Mouse (Mus musculus) lung, embryonic 14.5 days (tissue): Measurements from ENCODE around the gene Bnc2. TPM values are rescaled to one million over a fixed set of nuclear protein-coding genes. Genes with fewer than 3 reads are reported as not detected.

ENCODE experiments used
- ATAC-seq: fragments of 200-750 bp; cut with Nextera tagmentation; 2 replicates; pipeline ENCODE4 v1.8.0; 2017; ENCODE audit warnings: mild to moderate bottlenecking, moderate TSS enrichment, moderate library complexity; ENCODE audit not compliant: insufficient read depth
- DNase-seq: peaks from one replicate; pipeline ENCODE4 v3.0.0-alpha.2; 2015
- H3K27ac ChIP-seq: fragments of 300-500 bp; sonication (generic); 2 replicates; pipeline ENCODE4 v1.5.1; 2014; ENCODE audit warnings: low read depth, mild to moderate bottlenecking, moderate library complexity
- H3K27me3 ChIP-seq: fragments of 300-500 bp; sonication (generic); 2 replicates; pipeline ENCODE4 v1.6.1; 2014; ENCODE audit warnings: low read length, control low read depth; ENCODE audit not compliant: insufficient read depth
- H3K36me3 ChIP-seq: fragments of 300-500 bp; sonication (generic); 2 replicates; pipeline ENCODE4 v1.6.1; 2014; ENCODE audit warnings: control low read depth; ENCODE audit not compliant: insufficient read depth
- H3K4me1 ChIP-seq: fragments of 300-500 bp; sonication (generic); 2 replicates; pipeline ENCODE4 v1.6.1; 2014; ENCODE audit warnings: antibody characterized with exemption, control low read depth; ENCODE audit not compliant: insufficient read depth
- H3K4me2 ChIP-seq: fragments of 300-500 bp; sonication (generic); 2 replicates; pipeline ENCODE4 v1.6.1; 2014; ENCODE audit warnings: mild to moderate bottlenecking
- H3K4me3 ChIP-seq: fragments of 300-500 bp; sonication (generic); 2 replicates; pipeline ENCODE4 v1.5.1; 2014; ENCODE audit warnings: low read depth, low read length
- H3K9ac ChIP-seq: fragments of 300-500 bp; sonication (generic); 2 replicates; pipeline ENCODE4 v1.6.1; 2014
- H3K9me3 ChIP-seq: fragments of 300-500 bp; sonication (generic); 2 replicates; pipeline ENCODE4 v1.6.1; 2016; ENCODE audit warnings: low read depth, low read length, control low read depth
- CTCF ChIP-seq: IDR thresholded peaks from 2 replicates; pipeline ENCODE4 v1.5.1; 2016; ENCODE audit warnings: antibody characterized with exemption, low read depth
- WGBS: fragments of 180-500 bp; shearing (Covaris S2); extraction: QIAGEN DNeasy Blood & Tissue Kit; methylation state at CpG from one replicate; pipeline ENCODE4 v1.1.7; 2014; 5-methylcytosine and 5-hydroxymethylcytosine counted together
- polyA plus RNA-seq: library from polyadenylated mRNA; unstranded; fragments of >200 nt; fragmentation: Nextera tagmentation; extraction: Ambion mirVana; gene quantifications from 2 replicates; pipeline ENCODE4 v1.2.1, GENCODE M21; 2014

Gene Bnc2
- polyA plus RNA-seq, 1 experiment from 2014 or later: 8.4 TPM

DNA sequence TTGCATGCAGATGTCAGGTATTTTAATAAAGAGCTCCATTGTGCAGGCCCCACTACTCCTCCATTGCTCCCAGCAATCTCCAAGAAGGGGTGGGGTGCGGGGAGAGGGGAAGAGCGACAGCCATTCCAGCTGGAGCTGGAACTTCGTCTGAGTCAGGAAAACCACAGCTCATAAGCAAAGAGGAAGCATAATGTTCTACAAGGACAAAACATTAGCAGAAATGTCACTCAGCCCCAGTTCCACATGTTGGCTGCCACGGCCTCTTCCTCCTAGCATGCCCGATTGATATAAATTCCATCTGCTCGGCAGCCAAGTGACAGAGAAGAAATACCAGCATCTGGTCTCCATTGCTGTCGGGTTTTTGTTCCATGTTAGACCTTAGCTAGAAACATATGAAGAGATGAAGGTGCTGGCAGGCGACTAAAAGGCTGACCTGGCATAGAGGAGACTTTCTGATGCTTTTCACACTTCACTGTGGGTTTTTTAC is 312.7 kb downstream of the Bnc2 start:
- H3K4me2 ChIP-seq: no peak overlapping the region

DNA sequence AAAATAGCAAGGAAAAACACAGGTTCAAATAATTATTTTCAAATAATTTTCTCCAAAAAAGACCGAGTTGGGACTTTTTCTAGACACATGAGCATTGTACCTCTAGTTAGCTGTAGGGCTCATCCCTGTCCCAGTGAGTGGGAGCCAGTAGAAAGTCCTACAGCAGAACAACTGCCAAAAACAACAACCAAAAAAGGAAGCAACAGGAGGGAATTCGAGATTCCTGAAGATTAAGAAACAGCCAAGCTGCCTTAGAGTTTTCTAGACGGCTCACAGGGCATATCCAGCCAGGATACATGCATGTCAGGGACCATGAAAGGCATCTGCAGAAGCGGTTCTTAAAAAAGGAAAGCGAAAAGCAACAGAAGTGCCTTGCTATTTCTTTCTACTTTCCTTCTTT is 313.9 kb downstream of the Bnc2 start:
- no peak for ATAC-seq
- no peaks in the 10 kb centered on the region for H3K36me3 ChIP-seq

More for the DNA sequence above, 312.7 kb downstream of the Bnc2 start:
- H3K27me3 ChIP-seq: no peaks in the 10 kb centered on the region
- no peaks in the 10 kb centered on the region for H3K36me3 ChIP-seq
- peak; percentile 93 for ATAC-seq
- no peak overlapping the region for H3K4me3 ChIP-seq
- TF ChIP-seq CTCF: no peak
- peaks cover 8% of the 10 kb centered on the region; the same call in 1 of the 2 replicates for H3K4me1 ChIP-seq
- no peaks in the 10 kb centered on the region for H3K9me3 ChIP-seq
- 18% methylated on average over 8 of the region's 8 CpGs for WGBS
- peak; percentile 85 for DNase-seq
- H3K9ac ChIP-seq: no peak overlapping the region
- H3K27ac ChIP-seq: peak overlapping the region; percentile 39; the same call in 1 of the 2 replicates

DNA sequence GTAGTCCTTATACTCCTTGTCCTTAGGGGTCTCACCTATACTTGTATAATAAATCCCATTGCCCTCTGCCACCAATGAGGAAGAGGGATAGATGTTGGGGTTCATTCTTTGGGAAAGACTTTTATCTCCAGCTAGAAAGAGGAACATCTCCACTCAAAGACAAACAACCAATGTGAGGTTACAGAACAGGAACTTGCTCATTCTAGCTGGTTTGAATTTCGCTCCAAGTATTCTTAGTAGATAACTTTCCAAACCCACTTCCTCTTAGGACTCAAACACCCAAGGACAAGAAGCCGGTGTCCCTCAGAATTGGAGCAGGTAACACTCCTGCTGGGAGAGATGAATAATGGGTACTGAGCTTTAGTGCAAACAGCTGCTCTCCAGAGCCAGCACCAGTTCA is 315.1 kb downstream of the Bnc2 start:
- Histone ChIP-seq H3K36me3 (no peaks in the 10 kb centered on the region), H3K4me3 (no peak overlapping the region), H3K4me2 (no peak overlapping the region), H3K27me3 (no peaks in the 10 kb centered on the region), H3K9me3 (no peaks in the 10 kb centered on the region), H3K9ac (no peak overlapping the region), H3K27ac (no peak overlapping the region), H3K4me1 (peaks cover 10% of the 10 kb centered on the region; the same call in 1 of the 2 replicates)
- no peak for ATAC-seq
- DNase-seq: no peak
- WGBS: 79% methylated on average over 2 of the region's 2 CpGs
- no peak for TF ChIP-seq CTCF

More for the DNA sequence above, 313.9 kb downstream of the Bnc2 start:
- Histone ChIP-seq H3K4me3 (no peak overlapping the region), H3K27me3 (no peaks in the 10 kb centered on the region), H3K4me1 (peaks cover 10% of the 10 kb centered on the region; the same call in 1 of the 2 replicates), H3K9me3 (no peaks in the 10 kb centered on the region), H3K27ac (no peak overlapping the region), H3K9ac (no peak overlapping the region), H3K4me2 (no peak overlapping the region)
- no peak for DNase-seq
- no peak for TF ChIP-seq CTCF
- 55% methylated on average over 5 of the region's 5 CpGs for WGBS

DNA sequence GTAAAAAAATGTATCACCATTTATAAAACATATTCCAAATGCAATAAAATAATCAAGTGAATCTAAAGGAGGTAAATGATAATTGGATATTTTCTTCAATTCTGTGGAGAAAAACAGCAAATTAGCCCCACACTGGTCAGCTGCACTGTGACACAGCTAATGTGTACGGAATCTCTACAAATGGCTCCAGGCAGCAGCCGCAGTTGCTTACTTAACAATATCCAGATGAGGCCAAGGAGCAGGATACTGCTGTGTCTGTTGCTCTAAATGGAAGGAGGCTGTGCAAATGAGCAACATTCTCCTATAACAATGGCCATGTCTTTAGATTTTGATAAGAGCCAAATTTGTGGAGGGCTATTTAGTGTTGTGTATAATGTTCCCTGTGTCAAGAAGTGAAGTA is 316.9 kb downstream of the Bnc2 start:
- Histone ChIP-seq H3K27me3 (no peaks in the 10 kb centered on the region), H3K9me3 (no peaks in the 10 kb centered on the region), H3K4me3 (no peak overlapping the region), H3K4me1 (peaks cover 10% of the 10 kb centered on the region; the same call in 1 of the 2 replicates), H3K36me3 (no peaks in the 10 kb centered on the region), H3K9ac (no peak overlapping the region), H3K27ac (no peak overlapping the region), H3K4me2 (no peak overlapping the region)
- DNase-seq (no peak), ATAC-seq (no peak)
- 68% methylated on average over 2 of the region's 2 CpGs for WGBS
- TF ChIP-seq CTCF: no peak

DNA sequence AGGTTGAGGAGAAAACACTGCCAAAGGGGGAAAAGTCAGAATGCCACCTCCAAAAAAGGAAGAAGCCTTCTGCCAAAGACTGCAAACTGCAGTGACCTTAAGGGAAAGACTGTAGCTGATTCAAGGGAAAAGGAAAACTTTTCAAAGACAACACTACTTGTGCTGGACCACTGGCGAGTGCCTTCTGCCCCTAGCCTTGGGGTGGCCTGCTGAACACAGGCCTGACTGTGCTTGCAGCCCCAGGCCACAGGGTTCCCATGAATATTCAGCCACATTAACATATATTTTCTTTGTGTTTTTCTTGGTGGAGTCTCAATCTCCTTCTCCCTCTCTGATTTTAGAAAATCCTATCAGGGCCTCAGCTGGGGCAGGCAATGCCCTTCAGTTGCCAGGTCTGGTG is 317.7 kb downstream of the Bnc2 start:
- H3K27ac ChIP-seq: no peak overlapping the region
- DNase-seq (no peak), ATAC-seq (no peak)
- H3K27me3 ChIP-seq: no peaks in the 10 kb centered on the region
- H3K4me1 ChIP-seq: peaks cover 12% of the 10 kb centered on the region; the same call in 1 of the 2 replicates
- H3K4me3 ChIP-seq: no peak overlapping the region
- no peak overlapping the region for H3K9ac ChIP-seq
- 63% methylated on average over 1 of the region's 1 CpGs for WGBS
- TF ChIP-seq CTCF: no peak
- no peaks in the 10 kb centered on the region for H3K9me3 ChIP-seq
- no peaks in the 10 kb centered on the region for H3K36me3 ChIP-seq
- no peak overlapping the region for H3K4me2 ChIP-seq

DNA sequence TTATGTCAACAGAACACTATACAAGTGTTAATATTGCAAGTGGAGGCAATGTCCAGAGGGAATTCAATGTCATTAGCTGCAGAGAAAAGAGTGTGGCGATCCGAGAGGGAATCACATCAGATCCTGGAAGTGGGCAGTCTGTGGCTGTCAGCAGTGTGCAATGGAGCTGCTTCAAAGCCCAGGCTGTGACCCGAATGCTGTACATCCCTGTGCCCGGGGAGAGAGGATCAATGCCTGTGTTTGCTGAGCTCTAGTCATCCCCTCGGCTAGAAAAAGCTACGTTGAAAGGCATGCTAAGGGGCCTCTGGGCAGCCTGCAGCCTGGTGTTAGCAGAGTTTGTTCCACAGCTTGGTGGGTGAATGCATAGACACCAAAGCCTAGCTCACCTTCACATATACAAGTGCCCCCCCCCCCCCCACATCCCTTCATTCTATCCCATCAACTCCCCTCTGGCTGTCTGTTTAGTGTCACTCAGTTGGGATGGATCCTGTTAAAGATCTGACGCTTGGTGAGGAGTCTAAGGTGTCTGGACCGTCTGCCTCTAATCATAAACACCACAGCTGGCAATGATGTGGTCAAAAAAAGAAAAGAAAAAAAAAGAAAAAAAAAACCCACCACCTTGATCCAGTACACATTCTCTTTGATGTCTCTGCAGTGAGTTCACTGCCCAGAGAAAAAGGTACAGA is 318.5 kb downstream of the Bnc2 start:
- no peak overlapping the region for H3K4me2 ChIP-seq
- ATAC-seq (no peak), DNase-seq (peak; percentile 15)
- no peak overlapping the region for H3K27ac ChIP-seq
- no peaks in the 10 kb centered on the region for H3K36me3 ChIP-seq
- no peak overlapping the region for H3K9ac ChIP-seq
- WGBS: 31% methylated on average over 8 of the region's 8 CpGs
- H3K9me3 ChIP-seq: no peaks in the 10 kb centered on the region
- TF ChIP-seq CTCF: no peak
- no peaks in the 10 kb centered on the region for H3K27me3 ChIP-seq
- H3K4me3 ChIP-seq: no peak overlapping the region
- peaks cover 9% of the 10 kb centered on the region; the same call in 1 of the 2 replicates for H3K4me1 ChIP-seq

- DNase-seq: peak; percentile 56
- no peak for TF ChIP-seq CTCF
- no peak overlapping the region for H3K4me3 ChIP-seq
- H3K4me1 ChIP-seq: peaks cover 14% of the 10 kb centered on the region
- H3K36me3 ChIP-seq: no peaks in the 10 kb centered on the region
- ATAC-seq: no peak
- H3K27ac ChIP-seq: no peak overlapping the region
- H3K27me3 ChIP-seq: no peaks in the 10 kb centered on the region
- 33% methylated on average over 2 of the region's 2 CpGs for WGBS
- H3K4me2 ChIP-seq: no peak overlapping the region
- H3K9me3 ChIP-seq: no peaks in the 10 kb centered on the region
- no peak overlapping the region for H3K9ac ChIP-seq
These were observed 322.4 kb downstream of the Bnc2 start for GRCm38 (mm10) chr4:84352656-84353055.
